Mouse (Mus musculus) liver, embryonic 14.5 days (tissue): ENCODE results near the gene Pik3ap1. TPM values are rescaled to one million over a fixed set of nuclear protein-coding genes. Genes with fewer than 3 reads are reported as not detected.

Experiments used
- ATAC-seq: fragments of 200-750 bp; cut with Nextera tagmentation; 2 replicates; pipeline ENCODE4 v1.8.0; 2017; ENCODE audit warnings: moderate number of reproducible peaks, mild to moderate bottlenecking, moderate library complexity; ENCODE audit not compliant: insufficient read depth
- DNase-seq, 3 experiments: peaks; one replicate each; pipeline ENCODE4 v3.0.0-alpha.2; 2012 to 2013; ENCODE audit warnings: low read depth in 3 of 3, low spot score in 3 of 3
- H3K27ac ChIP-seq: fragments of 300-500 bp; sonication (generic); 2 replicates; pipeline ENCODE4 v1.5.1; 2014; ENCODE audit warnings: moderate library complexity, mild to moderate bottlenecking, control low read depth, inconsistent platforms
- H3K27me3 ChIP-seq: fragments of 300-500 bp; sonication (generic); 2 replicates; pipeline ENCODE4 v1.6.1; 2014; ENCODE audit warnings: mild to moderate bottlenecking, low read length, moderate library complexity; ENCODE audit not compliant: control insufficient read depth, insufficient read depth
- H3K36me3 ChIP-seq: fragments of 300-500 bp; sonication (generic); replicated peaks from 2 replicates; pipeline ENCODE4 v1.6.1; 2014; ENCODE audit warnings: low read depth; ENCODE audit not compliant: control insufficient read depth, insufficient read depth
- H3K4me1 ChIP-seq, 2 experiments: fragments of 200-500 bp in 1 of 2; fragments of 300-500 bp in 1 of 2; sonication (generic) in 1 of 2; replicated peaks; 2 replicates each; pipeline ENCODE4 v1.6.1; 2012 to 2014; ENCODE audit warnings: antibody characterized with exemption in 1 of 2, inconsistent platforms in 1 of 2, low read length in 1 of 2; ENCODE audit not compliant: control insufficient read depth in 2 of 2, insufficient read depth in 2 of 2
- H3K4me2 ChIP-seq: fragments of 300-500 bp; sonication (generic); 2 replicates; pipeline ENCODE4 v1.6.1; 2014; ENCODE audit warnings: low read depth, mild to moderate bottlenecking, control low read depth, moderate library complexity
- H3K4me3 ChIP-seq, 2 experiments: fragments of 200-500 bp in 1 of 2; fragments of 300-500 bp in 1 of 2; sonication (generic) in 1 of 2; 2 replicates each; pipeline ENCODE4 v1.5.1; 2012 to 2014; ENCODE audit warnings: low read depth in 2 of 2, low read length in 2 of 2, mild to moderate bottlenecking in 2 of 2, control low read depth in 1 of 2, inconsistent platforms in 1 of 2, moderate library complexity in 1 of 2; ENCODE audit not compliant: insufficient read depth in 1 of 2
- H3K9ac ChIP-seq: fragments of 300-500 bp; sonication (generic); replicated peaks from 2 replicates; pipeline ENCODE4 v1.6.1; 2014; ENCODE audit warnings: mild to moderate bottlenecking, control low read depth, moderate library complexity
- H3K9me3 ChIP-seq: fragments of 300-500 bp; sonication (generic); 2 replicates; pipeline ENCODE4 v1.6.1; 2016; ENCODE audit warnings: low read length, mixed read lengths; ENCODE audit not compliant: control insufficient read depth
- CTCF ChIP-seq: IDR thresholded peaks from 2 replicates; pipeline ENCODE4 v1.5.1; 2016; ENCODE audit warnings: antibody characterized with exemption, low read depth, control low read depth
- EP300 ChIP-seq: IDR thresholded peaks from 2 replicates; pipeline ENCODE4 v1.6.1; 2016; ENCODE audit warnings: antibody characterized with exemption, low read depth
- WGBS: fragments of 180-500 bp; shearing (Covaris S2); extraction: QIAGEN DNeasy Blood & Tissue Kit; methylation state at CpG from one replicate; pipeline ENCODE4 v1.1.7; 2014; ENCODE audit not compliant: insufficient replicate concordance; 5-methylcytosine and 5-hydroxymethylcytosine counted together
- polyA plus RNA-seq, 2 experiments: library from polyadenylated mRNA; depleted of rRNA in 1 of 2; stranded (reverse) in 1 of 2; unstranded in 1 of 2; fragments of >200 nt; fragmentation: Nextera tagmentation in 1 of 2; extraction: Ambion mirVana in 1 of 2; gene quantifications; 2 replicates each; pipeline versions ENCODE4 v1.2.1 to v1.2.3; 2012 to 2014

Pik3ap1 gene
- polyA plus RNA-seq, 2 experiments: 3.8 to 4.9 TPM

- no peaks in the 10 kb centered on the region for H3K9me3 ChIP-seq
- ATAC-seq (no peak), DNase-seq (no peak)
- H3K4me1 ChIP-seq: peaks cover 0 to 8% of the 10 kb centered on the region in 2 experiments; a peak in 1 of 4 replicates
- H3K9ac ChIP-seq: no peak overlapping the region
- 62% methylated on average over 3 of the region's 3 CpGs for WGBS
- no peaks in the 10 kb centered on the region for H3K27me3 ChIP-seq
- H3K4me3 ChIP-seq: no peak overlapping the region
- no peak overlapping the region for H3K4me2 ChIP-seq
- no peak overlapping the region for H3K27ac ChIP-seq
- no peaks in the 10 kb centered on the region for H3K36me3 ChIP-seq
- no peak for TF ChIP-seq EP300
- no peak for TF ChIP-seq CTCF
Measured at GRCm38 (mm10) chr19:41379195-41379594, 5.7 kb downstream of the Pik3ap1 start.

GRCm38 (mm10) chr19:41375791-41376190 lies 9.1 kb downstream of the Pik3ap1 start:
- TF ChIP-seq CTCF (no peak), EP300 (no peak)
- 73% methylated on average over 21 of the region's 21 CpGs for WGBS

GRCm38 (mm10) chr19:41375096-41375495 lies 9.8 kb downstream of the Pik3ap1 start:
- H3K4me2 ChIP-seq: no peak overlapping the region
- H3K27ac ChIP-seq: no peak overlapping the region
- H3K27me3 ChIP-seq: no peaks in the 10 kb centered on the region
- TF ChIP-seq CTCF (no peak), EP300 (no peak)
- no peak for ATAC-seq
- 33% methylated on average over 1 of the region's 1 CpGs for WGBS
- H3K36me3 ChIP-seq: no peaks in the 10 kb centered on the region
- 0 out of 4 replicates have a peak, but pooled peaks cover 0 to 5% of the 10 kb centered on the region in 2 experiments for H3K4me1 ChIP-seq
- no peak for DNase-seq
- no peak overlapping the region for H3K4me3 ChIP-seq
- H3K9me3 ChIP-seq: no peaks in the 10 kb centered on the region
- no peak overlapping the region for H3K9ac ChIP-seq

More at GRCm38 (mm10) chr19:41375791-41376190, 9.1 kb downstream of the Pik3ap1 start:
- Histone ChIP-seq H3K36me3 (no peaks in the 10 kb centered on the region), H3K4me1 (0 out of 4 replicates have a peak, but pooled peaks cover 0 to 5% of the 10 kb centered on the region in 2 experiments), H3K27me3 (no peaks in the 10 kb centered on the region), H3K4me2 (no peak overlapping the region), H3K9ac (no peak overlapping the region), H3K4me3 (no peak overlapping the region), H3K9me3 (no peaks in the 10 kb centered on the region), H3K27ac (no peak overlapping the region)
- DNase-seq (no peak), ATAC-seq (no peak)

- no peaks in the 10 kb centered on the region for H3K36me3 ChIP-seq
- WGBS: 54% methylated on average over 5 of the region's 5 CpGs
- H3K27me3 ChIP-seq: no peaks in the 10 kb centered on the region
- H3K9ac ChIP-seq: no peak overlapping the region
- H3K9me3 ChIP-seq: no peaks in the 10 kb centered on the region
- H3K4me1 ChIP-seq: 0 out of 4 replicates have a peak, but pooled peaks cover 0 to 5% of the 10 kb centered on the region in 2 experiments
- H3K4me2 ChIP-seq: no peak overlapping the region
- TF ChIP-seq CTCF: no peak
- no peak for TF ChIP-seq EP300
- H3K27ac ChIP-seq: no peak overlapping the region
- H3K4me3 ChIP-seq: no peak overlapping the region
- ATAC-seq (no peak), DNase-seq (no peak)
Measured at GRCm38 (mm10) chr19:41374658-41375057, 10.2 kb downstream of the Pik3ap1 start.

- no peaks in the 10 kb centered on the region for H3K27me3 ChIP-seq
- WGBS: 21% methylated on average over 4 of the region's 4 CpGs
- H3K4me2 ChIP-seq: no peak overlapping the region
- 0 out of 4 replicates have a peak, but pooled peaks cover 0 to 5% of the 10 kb centered on the region in 2 experiments for H3K4me1 ChIP-seq
- TF ChIP-seq EP300 (no peak), CTCF (no peak)
- no peaks in the 10 kb centered on the region for H3K36me3 ChIP-seq
- H3K4me3 ChIP-seq: no peak overlapping the region
- no peaks in the 10 kb centered on the region for H3K9me3 ChIP-seq
- H3K9ac ChIP-seq: no peak overlapping the region
- no peak for ATAC-seq
- no peak overlapping the region for H3K27ac ChIP-seq
- no peak for DNase-seq
Measured at GRCm38 (mm10) chr19:41372322-41372721, 12.6 kb downstream of the Pik3ap1 start.
